Mouse (Mus musculus) myocyte (in vitro differentiated cells): ENCODE data around the gene Igfbp6. TPM values are rescaled to one million over a fixed set of nuclear protein-coding genes. Genes with fewer than 3 reads are reported as not detected.
A peak's percentile ranks its signal among the peaks of the same experiment; 100 is the strongest.

Source experiments
- H3K27me3 ChIP-seq: one replicate; pipeline ENCODE4 v1.6.1; 2011; ENCODE audit not compliant: control insufficient read depth, insufficient read depth, insufficient read length
- H3K36me3 ChIP-seq: one replicate; pipeline ENCODE4 v1.6.1; 2011; ENCODE audit not compliant: control insufficient read depth, insufficient read depth
- H3K4me2 ChIP-seq: one replicate; pipeline ENCODE4 v1.6.1; 2011; ENCODE audit warnings: low read depth, control low read depth
- H3K4me3 ChIP-seq: one replicate; pipeline ENCODE4 v1.5.1; 2011; ENCODE audit warnings: mild to moderate bottlenecking, control low read depth, moderate library complexity
- H3K79me2 ChIP-seq: one replicate; pipeline ENCODE4 v1.6.1; 2011; ENCODE audit not compliant: control insufficient read depth, insufficient read depth
- H3ac ChIP-seq: one replicate; pipeline ENCODE4 v1.6.1; 2011; ENCODE audit not compliant: control insufficient read depth, insufficient read length
- CEBPB ChIP-seq: IDR thresholded peaks from 2 replicates; pipeline ENCODE4 v1.6.1; 2011; ENCODE audit warnings: mild to moderate bottlenecking, moderate library complexity; ENCODE audit not compliant: poor library complexity, insufficient read depth, severe bottlenecking
- E2F4 ChIP-seq: IDR thresholded peaks from one replicate; pipeline ENCODE4 v1.6.1; 2011; ENCODE audit warnings: mild to moderate bottlenecking, control low read depth, moderate library complexity; ENCODE audit not compliant: insufficient read depth
- MAX ChIP-seq: IDR thresholded peaks from one replicate; pipeline ENCODE4 v1.6.1; 2011; ENCODE audit warnings: low read depth, mild to moderate bottlenecking, control low read depth
- MYOD1 ChIP-seq, 3 experiments: IDR thresholded peaks; one replicate each; pipeline ENCODE4 v1.6.1; 2011; ENCODE audit warnings: control low read depth in 2 of 3, low read depth in 2 of 3, mild to moderate bottlenecking in 2 of 3, moderate library complexity in 1 of 3; ENCODE audit not compliant: insufficient read length in 2 of 3, control insufficient read depth in 1 of 3
- MYOG ChIP-seq, 3 experiments: IDR thresholded peaks; one replicate each; pipeline ENCODE4 v1.6.1; 2011; ENCODE audit warnings: control low read depth in 2 of 3, low read depth in 2 of 3, mild to moderate bottlenecking in 2 of 3; ENCODE audit not compliant: insufficient read length in 2 of 3, control insufficient read depth in 1 of 3, insufficient read depth in 1 of 3
- POLR2A ChIP-seq: IDR thresholded peaks from one replicate; pipeline ENCODE4 v1.6.1; 2011; ENCODE audit warnings: low read depth, mild to moderate bottlenecking, control low read depth, moderate library complexity; ENCODE audit not compliant: insufficient read length
- POLR2AphosphoS2 ChIP-seq: IDR thresholded peaks from one replicate; pipeline ENCODE4 v1.6.1; 2011; ENCODE audit warnings: low read depth, control low read depth; ENCODE audit not compliant: insufficient read length
- REST ChIP-seq: IDR thresholded peaks from one replicate; pipeline ENCODE4 v1.6.1; 2011; ENCODE audit warnings: mild to moderate bottlenecking, control low read depth, moderate library complexity; ENCODE audit not compliant: insufficient read depth, insufficient read length
- SRF ChIP-seq: IDR thresholded peaks from one replicate; pipeline ENCODE4 v1.6.1; 2011; ENCODE audit warnings: low read depth; ENCODE audit not compliant: control insufficient read depth, insufficient read length
- TCF12 ChIP-seq: IDR thresholded peaks from one replicate; pipeline ENCODE4 v1.6.1; 2011; ENCODE audit warnings: mild to moderate bottlenecking, control low read depth; ENCODE audit not compliant: poor library complexity, insufficient read depth, severe bottlenecking
- TCF3 ChIP-seq: IDR thresholded peaks from one replicate; pipeline ENCODE4 v1.6.1; 2011; ENCODE audit warnings: low read depth, control low read depth; ENCODE audit not compliant: insufficient read length
- USF1 ChIP-seq: IDR thresholded peaks from one replicate; pipeline ENCODE4 v1.6.1; 2011; ENCODE audit warnings: low read depth, mild to moderate bottlenecking, control low read depth, moderate library complexity
- polyA plus RNA-seq: library from polyadenylated mRNA; unstranded; fragments of >200 nt; fragmentation: generic; extraction: Trizol; gene quantifications from one replicate; pipeline ENCODE4 v1.2.1, GENCODE M21; 2012; ENCODE audit warnings: missing spikeins

The Igfbp6 gene
- polyA plus RNA-seq, 1 experiment: 182 TPM

GRCm38 (mm10) chr15:102100161-102100981 is 43.8 kb upstream of the Igfbp6 start, which contains the start of gene Tns2:
TSS of gene Tns2 (plus strand) at chr15:102100413.
- TF ChIP-seq MYOD1 (IDR thresholded peaks at IDR 0.05; ENCODE audit: control insufficient read depth in 1 of 3, insufficient read length in 2 of 3, low read depth in 2 of 3): peak in 1 of 3 experiments; percentile 56
- no peak for TF ChIP-seq MAX
- TF ChIP-seq REST: no peak
- TF ChIP-seq MYOG (IDR thresholded peaks at IDR 0.05; ENCODE audit: control insufficient read depth in 1 of 3, insufficient read depth in 1 of 3, insufficient read length in 2 of 3, low read depth in 2 of 3): peak in 1 of 3 experiments; percentile 41
- peak; percentile 91 for TF ChIP-seq POLR2A
- TF ChIP-seq E2F4: no peak
- TF ChIP-seq USF1: no peak
- TF ChIP-seq POLR2AphosphoS2: peak; percentile 88
- Histone ChIP-seq H3K4me2 (peak within 1 kb of the TSS; percentile 96), H3ac (peak within 1 kb of the TSS; percentile 11), H3K4me3 (peak within 1 kb of the TSS; percentile 70), H3K27me3 (no peaks in the 10 kb centered on the region), H3K79me2 (peaks cover 34% of the 10 kb centered on the region), H3K36me3 (peaks cover 12% of the 10 kb centered on the region)

- peak; percentile 29 for TF ChIP-seq POLR2AphosphoS2
- no peak for TF ChIP-seq E2F4
- Histone ChIP-seq H3K27me3 (no peaks in the 10 kb centered on the region), H3K4me2 (peak overlapping the region; percentile 96), H3K4me3 (peak overlapping the region; percentile 70), H3ac (no peak overlapping the region), H3K36me3 (peaks cover 5% of the 10 kb centered on the region), H3K79me2 (peaks cover 40% of the 10 kb centered on the region)
These were observed 43.0 kb upstream of the Igfbp6 start for GRCm38 (mm10) chr15:102100996-102101671.

DNA sequence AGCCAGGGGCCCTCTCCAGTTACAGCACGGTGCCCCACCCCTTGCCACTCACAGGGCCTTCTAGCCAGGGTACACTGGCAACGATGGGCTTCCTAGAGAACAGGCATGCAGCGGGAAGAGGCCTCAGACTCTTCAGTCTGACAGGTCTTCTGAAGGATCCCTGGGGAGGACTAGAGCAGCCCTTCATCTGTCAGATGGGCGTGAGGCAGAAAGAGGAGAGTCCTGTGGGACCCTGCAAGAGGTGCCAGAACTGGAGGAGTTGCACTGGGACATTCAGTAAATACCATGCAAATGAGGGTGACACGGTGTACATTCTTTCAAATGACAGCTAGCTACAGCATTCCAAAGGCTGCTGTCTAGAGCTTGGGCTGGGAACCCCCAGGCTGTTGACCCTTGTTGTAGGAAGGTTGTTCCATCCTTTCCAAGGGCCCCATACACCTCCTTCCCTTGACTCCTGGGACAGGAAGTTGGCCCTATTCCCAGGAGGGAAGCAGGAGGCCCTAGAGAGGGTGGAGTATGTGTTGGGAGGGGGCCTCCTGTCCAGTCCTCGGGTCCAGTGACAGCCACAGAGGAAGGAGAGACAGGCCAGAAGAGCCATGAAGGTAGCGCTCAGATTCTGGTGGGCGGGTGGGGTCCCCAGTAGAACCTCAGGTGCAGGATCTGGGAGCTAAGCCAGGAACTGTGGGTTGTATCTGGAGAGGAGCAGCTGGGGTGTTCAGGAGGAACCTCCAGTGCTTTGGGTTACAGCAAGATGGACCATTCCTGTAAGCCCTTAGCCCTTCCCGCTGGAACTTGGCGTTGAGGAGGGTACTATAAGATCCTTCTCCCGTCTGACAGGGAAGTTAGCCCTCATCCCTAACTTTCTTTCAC is 42.3 kb upstream of the Igfbp6 start:
- no peaks in the 10 kb centered on the region for H3K27me3 ChIP-seq
- peak overlapping the region; percentile 70 for H3K4me3 ChIP-seq
- TF ChIP-seq SRF (no peak), POLR2A (peak; percentile 21), REST (no peak), MYOD1 (IDR thresholded peaks at IDR 0.05; ENCODE audit: control insufficient read depth in 1 of 3, insufficient read length in 2 of 3, low read depth in 2 of 3) (peak in 1 of 3 experiments; percentile 2)
- peak overlapping the region; percentile 37 for H3ac ChIP-seq
- peaks cover 8% of the 10 kb centered on the region for H3K36me3 ChIP-seq
- H3K4me2 ChIP-seq: peak overlapping the region; percentile 96
- H3K79me2 ChIP-seq: peaks cover 43% of the 10 kb centered on the region

DNA sequence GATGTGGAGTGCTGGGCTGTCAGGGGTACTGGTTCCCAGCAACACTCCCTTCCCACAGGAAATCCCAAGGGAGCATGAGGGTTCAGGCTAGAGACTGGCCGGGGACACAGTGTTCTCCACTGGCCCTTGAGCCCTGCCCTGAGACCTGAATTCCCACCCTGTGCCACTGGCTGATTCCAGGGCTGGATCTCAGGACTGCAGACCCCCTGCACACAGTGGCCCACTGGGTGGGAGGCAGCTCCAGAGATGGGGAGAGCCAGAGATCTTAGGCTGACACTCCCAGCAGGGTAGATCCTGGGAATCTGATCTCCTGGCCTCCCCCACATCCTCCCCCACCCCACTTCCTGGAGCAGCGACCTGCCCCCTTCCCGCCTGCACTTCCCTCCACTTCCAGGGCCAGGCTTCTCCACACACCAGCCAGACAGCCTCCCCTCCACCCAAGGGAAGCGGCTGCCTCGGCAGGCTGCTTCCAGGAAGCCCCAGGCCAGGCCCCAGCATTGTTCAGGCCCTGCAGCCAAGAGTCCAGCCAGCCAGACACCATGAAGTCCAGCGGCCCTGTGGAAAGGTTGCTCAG is 41.5 kb upstream of the Igfbp6 start:
- TF ChIP-seq POLR2A (peak; percentile 81), CEBPB (no peak), POLR2AphosphoS2 (peak; percentile 45), E2F4 (no peak)
- H3K4me2 ChIP-seq: peak overlapping the region; percentile 96
- peaks cover 15% of the 10 kb centered on the region for H3K36me3 ChIP-seq
- H3K27me3 ChIP-seq: no peaks in the 10 kb centered on the region
- H3K79me2 ChIP-seq: peaks cover 48% of the 10 kb centered on the region
- H3K4me3 ChIP-seq: peak overlapping the region; percentile 70
- H3ac ChIP-seq: peak overlapping the region; percentile 37

GRCm38 (mm10) chr15:102103371-102103946 is 40.7 kb upstream of the Igfbp6 start:
- H3K4me2 ChIP-seq: peak overlapping the region; percentile 96
- TF ChIP-seq MYOD1 (IDR thresholded peaks at IDR 0.05; ENCODE audit: control insufficient read depth in 1 of 3, insufficient read length in 2 of 3, low read depth in 2 of 3) (peak in 1 of 3 experiments; percentile 36), CEBPB (no peak), POLR2AphosphoS2 (peak; percentile 91), POLR2A (peak; percentile 66), TCF3 (no peak), E2F4 (no peak), TCF12 (no peak), MAX (no peak), USF1 (no peak)
- no peaks in the 10 kb centered on the region for H3K27me3 ChIP-seq
- peaks cover 48% of the 10 kb centered on the region for H3K79me2 ChIP-seq
- peaks cover 24% of the 10 kb centered on the region for H3K36me3 ChIP-seq
- H3K4me3 ChIP-seq: peak overlapping the region; percentile 70
- peak overlapping the region; percentile 37 for H3ac ChIP-seq
